Mouse (Mus musculus): ENCODE measurements around the gene Map3k13.
"Not testable (repeated sequence)": the region's sequence is repeated elsewhere in the genome, so short reads cannot be mapped to it uniquely, and the experiment has no call there.

Gene Map3k13

DNA sequence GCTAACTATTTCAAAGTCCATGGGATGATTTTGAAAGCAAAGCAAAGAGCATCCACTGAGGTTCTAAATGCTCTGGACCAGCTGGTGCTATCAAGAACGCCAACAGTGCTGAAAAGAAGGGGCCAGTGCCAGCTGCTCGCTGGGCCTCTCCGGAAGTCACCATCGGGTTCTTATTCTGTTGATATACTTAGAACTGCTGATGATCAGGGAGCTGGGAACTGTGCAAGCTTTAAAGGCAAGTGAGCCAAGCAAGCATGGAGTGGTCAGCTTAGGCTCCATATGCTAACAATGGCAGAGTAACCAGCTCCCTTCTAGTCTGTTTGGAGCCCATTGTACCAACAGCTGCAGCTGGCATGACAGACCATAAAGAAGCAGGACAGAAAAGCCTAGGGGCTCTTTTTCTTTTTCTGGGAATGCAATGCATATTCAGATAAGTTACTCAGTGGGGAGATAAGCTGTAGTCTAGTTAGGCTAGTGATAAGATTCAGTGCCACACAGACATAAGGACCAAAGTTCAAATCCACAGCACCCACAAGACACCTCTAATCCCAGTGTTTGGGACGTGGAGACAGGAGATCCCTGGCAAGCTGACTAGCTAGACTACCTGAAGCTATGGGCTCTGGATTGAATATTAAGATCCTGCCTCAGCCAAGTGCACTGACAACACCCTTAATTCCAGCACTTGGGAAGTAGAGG lies 60.6 kb downstream of the Map3k13 start:
- no peak for DNase-seq

DNA sequence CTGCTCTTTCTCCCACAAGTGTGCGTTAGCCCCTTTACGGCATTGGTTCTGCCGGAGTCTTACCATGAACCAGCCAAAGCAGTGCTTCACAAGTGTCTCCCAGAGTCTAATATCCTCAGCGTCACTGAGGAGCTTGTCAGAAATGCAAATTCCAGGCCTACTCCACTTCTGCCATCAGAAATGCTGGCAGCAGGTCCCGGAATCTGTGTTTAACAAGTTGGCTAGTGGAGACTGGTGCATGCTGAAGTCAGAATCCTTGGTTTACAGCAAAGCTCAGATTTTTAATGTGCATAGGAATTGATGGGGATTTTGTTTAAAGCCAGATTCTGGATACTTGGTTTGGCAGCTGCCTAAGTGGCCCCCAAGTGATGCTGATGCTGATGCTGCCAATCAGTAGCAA lies 62.0 kb downstream of the Map3k13 start:
- no peak for DNase-seq

DNA sequence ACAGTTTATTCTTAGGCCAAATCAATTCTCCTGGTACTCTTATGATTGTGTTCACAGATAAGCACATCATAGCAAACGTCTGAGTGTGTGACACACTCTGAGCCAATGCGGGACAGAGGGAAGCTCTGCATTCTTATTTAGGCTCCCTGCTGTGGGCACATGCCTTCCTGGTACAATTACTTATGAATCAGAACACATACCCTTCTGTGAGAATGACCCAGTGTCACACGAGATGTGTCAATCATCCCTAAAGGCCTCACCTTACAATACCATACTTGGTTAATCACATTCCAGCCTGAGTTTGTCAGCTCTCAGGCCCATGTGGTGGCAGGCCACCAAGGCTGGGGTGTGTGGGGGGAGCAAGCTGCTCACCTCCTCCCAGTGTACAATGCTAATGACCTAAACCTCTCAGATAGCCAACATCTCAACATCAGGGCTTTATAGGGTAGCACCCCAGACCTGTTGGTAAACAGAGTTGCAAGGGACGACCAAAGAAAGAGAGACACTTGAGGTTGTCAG lies 63.0 kb downstream of the Map3k13 start:
- no peak for DNase-seq

DNA sequence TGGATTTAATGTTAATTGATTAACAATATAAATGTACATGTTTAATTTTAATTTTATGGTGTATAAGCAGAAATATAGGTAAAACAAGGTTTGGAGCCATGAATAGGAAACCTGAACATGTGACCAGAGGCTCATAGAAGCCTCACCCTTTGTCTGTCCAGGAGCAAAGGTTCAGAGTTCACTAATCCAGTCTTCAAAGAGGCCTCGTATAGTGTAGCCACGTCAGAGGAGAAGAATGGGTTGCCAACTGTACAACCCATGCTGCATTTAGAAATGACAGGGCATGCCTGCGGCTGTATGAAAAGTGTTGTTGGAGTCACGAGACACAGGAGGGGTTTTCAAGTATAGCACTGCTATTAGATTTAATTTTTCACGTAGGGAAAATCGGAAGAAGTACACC lies 64.0 kb downstream of the Map3k13 start:
- no peak for DNase-seq

DNA sequence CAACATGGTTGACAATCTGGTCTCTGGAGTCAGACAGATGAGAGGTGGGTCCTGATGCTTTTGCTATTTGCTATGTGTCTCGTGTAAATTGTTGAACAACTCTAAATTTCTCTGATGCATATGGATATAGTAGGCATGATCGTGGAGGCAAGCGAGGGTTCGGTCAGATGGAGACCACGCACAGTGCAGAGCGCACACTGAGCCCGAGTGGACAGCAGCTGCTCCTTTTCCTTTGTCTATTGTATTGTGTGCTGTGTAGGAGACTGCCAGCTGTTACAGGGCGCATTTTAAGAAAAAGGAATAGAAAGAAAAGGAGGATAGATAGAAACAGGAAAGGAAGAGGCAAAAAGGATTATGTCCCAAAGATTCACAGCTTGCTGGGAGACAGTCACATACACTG lies 64.7 kb downstream of the Map3k13 start:
- no peak for DNase-seq

DNA sequence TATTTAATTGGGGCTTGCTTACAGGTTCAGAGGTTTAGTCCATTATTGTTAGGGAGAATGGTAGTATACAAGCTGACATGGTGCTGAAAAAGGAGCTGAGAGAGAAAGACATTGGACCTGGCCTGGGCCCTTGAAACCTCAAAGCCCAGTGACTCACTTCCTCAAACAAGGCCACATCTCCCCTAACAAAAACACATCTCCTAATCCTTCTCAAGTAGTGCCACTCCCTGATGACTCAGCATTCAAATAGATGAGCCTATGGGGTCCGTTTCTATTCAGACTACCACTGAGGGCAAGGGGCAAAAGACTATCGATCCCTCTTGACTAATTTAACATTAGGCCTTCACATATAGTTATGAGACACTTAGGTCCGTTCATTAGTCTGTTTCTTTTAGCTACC lies 68.3 kb downstream of the Map3k13 start:
- DNase-seq: no peak

DNA sequence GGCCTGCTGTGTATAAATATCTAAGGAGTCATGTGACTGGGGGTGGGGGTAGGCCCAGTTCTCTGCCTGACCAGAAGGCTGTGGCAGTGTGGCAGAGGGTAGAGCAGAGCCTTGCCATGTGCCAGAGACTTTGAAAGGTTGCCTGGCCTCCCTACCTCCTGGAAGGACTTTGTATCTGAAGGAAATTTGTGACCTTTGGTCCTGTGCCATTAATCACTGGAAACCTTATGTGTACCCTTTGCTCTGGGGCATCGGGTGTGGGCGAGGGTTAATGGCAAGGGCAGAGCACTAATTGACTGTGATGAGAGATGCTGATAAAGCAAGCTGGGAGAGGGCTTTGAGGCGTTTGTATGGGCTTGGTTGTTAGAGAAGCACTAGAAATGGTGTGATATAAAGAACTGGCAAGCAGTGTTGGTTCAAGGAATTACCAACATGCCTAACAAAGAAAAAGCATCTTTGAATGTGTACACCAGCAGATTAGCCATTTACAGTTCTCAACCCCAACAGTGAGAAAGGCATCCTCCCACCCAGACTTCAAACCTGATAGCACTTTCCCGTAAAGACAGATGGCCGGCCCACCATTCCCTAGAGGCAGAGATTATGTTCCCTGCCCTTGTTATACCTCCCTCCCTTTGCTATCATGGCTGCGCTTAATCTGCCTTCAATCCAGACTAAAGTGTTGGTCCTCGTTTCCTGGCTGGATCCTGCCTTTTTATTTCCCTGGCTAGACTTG lies 71.3 kb downstream of the Map3k13 start:
- DNase-seq: peak; percentile 70 to 90

DNA sequence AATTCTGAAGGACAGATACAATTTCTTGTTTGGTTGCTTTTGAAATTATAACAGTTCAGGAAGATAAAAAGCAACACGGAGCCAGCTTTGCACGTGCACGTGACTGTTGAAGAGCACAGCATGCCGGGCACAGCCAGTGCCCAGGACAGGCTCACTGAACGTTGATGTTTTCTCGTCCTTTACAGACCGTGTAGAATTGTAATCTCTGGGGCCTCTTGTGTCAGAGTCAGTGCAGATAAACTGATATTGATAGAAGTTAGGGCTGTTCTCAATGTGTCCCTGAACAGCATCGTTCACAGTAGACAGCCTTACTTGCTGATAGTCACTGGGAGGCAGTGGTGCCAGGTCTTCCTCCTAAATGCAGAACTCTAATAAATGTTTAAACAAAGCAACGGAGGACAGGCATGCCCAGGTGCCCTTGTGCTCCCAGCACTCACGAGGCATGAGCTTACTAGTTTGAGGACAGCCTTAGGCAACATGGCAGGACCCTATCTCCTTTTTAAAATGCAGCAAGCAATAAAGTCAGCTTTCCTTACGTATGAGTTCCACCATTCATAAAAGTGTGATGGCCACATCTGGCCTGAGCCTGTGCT lies 71.9 kb downstream of the Map3k13 start:
- DNase-seq: peak; percentile 26 to 71

DNA sequence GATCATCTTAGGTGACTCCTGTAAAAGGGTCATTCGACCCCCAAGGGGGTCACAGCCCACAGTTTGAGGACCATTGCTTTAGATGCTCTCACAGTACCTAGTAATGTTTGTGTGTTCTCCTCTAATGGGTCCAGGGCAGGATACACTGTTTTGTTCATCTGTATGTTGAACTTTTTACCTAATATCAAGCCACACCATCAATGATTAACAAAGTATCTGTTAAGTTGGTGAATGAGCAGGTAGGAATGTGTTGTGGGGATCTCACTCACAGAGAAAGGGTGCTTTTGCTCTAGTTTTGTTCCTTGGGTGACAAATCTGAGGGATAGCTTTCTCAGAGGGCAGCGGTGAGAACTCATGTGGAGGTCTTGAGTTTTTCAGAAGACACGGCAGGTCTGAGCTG lies 73.6 kb downstream of the Map3k13 start:
- no peak for DNase-seq

DNA sequence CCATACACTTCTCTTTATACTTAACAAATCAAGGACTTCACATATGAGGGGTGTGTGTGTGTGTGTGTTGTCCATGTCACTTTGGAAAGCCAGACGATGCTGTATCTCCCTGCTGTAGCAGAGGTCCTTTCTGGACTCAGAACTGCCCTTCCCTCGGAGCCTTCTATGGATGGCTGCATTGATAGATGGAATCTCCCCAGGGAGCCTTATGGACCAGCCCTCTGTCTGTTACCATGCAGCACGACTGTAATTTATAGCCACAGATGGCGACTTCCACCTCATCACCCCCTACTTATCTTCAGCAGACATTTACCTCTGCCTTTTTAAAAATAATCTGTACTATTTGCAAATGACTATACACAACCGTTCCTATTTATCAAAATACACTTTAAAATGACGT lies 74.5 kb downstream of the Map3k13 start:
- DNase-seq: no peak

DNA sequence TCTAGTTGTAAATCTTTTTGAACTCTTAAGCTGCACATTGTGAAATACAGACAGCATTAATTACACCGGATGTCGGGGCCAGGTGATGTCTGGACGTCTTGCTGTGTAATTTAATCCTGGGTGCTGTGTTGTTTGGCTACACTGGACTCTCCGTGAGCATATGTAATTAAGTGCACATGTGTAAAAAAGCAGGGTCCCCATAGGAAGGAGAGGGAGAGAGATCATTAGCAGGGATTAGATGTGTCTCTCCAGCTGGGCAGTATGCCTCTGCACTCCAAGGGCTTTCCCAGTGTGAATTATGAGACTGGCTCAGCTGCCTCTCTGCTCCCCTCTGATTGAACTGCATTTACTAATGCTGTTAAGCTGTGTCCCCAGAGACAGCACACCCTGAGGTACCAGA lies 75.7 kb downstream of the Map3k13 start:
- DNase-seq: no peak

DNA sequence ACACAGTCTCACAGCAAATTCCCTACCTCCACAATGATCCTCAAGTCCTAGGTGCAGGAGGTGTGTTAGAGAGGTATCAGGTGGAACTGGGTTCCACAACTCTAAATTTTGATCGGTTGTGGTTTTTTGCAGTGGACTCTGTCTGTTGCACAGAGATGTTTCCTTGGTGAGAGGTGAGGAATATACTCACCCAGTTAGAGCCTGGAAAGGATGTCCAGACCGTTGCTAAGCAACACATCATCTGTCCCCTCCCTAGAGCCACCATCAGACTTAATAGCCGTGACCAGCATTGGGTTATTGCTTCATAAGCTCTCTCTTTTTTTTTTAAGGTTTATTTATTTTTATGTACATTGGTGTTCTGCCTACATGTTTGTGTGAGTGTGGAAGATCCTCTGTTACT lies 83.6 kb downstream of the Map3k13 start:
- DNase-seq: no peak

DNA sequence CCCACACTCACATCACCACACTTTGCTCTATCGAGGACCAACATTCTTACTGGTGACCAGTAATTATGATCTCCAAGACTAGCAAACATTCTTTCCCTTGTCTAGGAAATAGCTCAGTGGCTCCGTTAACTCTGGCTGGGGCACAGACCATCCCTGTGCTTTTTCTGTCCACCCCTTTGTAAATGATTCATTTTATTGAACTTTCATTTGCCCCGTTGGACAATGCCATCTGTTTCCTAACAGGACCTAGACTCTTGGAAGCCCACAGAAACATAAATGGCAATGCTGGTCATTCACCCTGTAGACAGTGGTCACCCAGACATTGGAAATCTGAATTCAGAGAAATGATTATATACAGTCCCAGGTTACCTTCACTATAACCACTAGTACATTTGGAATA lies 84.7 kb downstream of the Map3k13 start:
- DNase-seq: no peak

DNA sequence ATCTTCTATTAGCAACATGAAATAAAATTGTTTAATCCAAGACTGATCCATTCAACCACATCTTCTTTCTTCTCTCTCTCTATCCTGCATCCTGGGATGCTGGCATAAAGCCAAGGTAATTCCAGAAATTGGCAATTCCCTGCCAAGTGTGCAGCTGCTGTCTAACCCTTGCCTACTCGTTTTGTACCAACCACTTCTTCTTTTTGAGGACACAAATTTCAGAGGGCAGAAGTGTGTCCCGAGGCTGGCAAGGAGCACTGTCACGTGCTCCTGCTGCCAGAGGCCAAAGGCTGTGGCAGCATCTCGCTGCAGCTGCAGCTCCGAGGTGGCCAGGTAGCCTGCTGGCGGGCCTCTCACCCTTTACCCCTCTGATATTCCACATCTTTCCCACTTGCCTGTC lies 87.0 kb downstream of the Map3k13 start:
- peak; percentile 47 to 81 for DNase-seq

DNA sequence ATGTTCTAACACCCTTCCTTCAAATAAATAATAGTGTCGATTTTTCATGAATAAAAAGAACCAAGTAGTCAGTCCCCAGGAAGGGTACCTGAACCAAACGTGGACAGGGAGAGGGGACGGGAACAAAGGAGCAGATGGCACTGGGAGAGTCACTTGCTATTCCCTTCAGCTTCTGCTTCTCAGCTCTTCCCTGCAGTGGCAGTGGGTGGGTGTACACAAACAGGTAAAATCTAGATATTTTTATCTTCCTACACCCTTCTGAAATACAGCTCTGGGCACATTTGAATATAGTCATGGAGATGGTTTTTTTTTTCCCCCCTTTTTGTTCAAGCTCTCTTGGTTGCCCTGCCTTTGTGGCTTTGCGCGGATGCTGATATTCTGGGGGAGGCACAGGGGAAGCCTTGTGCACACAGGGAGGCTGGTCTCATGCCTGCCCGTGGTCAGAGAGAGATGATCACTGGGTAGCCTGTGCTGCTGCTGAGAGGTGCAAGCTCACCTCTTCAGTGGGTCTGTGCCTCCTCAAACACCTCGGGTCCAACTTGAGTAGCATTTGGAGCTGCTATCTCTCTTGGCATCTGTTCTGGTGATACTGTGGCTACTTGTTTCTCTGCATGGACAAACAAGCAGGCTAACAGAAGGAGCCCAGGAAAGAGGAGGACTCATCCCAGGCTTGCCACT lies 87.6 kb downstream of the Map3k13 start:
- no peak for DNase-seq

DNA sequence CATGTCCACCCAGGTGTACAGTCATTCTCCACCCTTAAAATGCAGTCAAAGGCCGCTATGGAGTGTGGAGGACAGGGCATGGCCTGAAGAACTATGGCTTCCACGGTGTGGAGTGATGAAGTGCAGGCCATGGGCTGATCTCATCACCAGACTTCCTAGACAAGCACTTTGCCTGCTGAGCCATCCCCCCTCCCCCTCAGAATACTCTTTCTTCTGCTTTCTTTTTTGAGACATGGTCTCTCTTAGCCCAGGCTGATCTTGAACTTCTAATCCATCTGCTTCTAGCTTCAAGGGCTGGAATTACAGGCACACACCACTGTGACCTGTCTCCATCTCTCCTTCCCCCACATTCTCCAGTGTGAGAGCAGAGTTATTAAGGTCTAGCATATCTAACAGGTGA lies 93.5 kb downstream of the Map3k13 start:
- DNase-seq: no peak

DNA sequence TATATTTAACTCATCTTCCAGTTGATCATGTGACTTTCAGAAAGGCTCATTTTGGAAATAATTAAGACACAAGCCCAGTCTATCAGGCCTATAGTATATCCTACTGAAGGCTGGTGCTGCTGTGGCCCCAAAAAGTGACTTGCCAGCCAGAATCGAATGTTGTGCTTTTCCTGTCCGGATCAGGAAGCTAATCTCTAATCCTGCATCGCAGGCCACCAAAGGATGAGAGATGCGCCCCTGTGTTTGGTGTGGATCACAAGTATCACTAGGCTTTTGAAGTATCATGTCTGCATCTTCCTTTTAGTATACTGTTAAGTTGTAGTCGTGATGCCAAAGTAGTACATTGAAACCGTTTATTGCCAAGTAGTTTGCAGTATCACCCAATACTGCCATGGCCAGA lies 99.7 kb downstream of the Map3k13 start:
- DNase-seq: no peak

DNA sequence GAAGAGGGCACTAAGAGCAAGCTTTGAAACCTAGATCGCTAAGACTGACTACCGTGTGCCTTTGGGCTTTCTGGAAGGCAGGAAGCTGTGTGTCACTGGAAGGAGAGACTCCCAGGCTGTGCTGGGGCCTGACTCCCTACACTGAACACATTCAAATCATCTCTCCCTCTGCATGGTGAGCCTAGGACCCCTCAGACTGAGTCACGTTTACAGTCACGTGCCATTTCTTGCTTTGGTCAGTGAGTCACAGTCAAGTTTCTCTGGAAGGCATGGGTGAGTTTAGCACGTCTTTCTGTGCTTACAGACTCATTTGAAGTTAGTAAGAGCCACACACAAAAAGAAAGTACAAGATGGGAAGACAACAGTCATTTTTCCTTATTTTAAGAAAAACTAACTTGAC lies 107.1 kb downstream of the Map3k13 start:
- no peak for DNase-seq

DNA sequence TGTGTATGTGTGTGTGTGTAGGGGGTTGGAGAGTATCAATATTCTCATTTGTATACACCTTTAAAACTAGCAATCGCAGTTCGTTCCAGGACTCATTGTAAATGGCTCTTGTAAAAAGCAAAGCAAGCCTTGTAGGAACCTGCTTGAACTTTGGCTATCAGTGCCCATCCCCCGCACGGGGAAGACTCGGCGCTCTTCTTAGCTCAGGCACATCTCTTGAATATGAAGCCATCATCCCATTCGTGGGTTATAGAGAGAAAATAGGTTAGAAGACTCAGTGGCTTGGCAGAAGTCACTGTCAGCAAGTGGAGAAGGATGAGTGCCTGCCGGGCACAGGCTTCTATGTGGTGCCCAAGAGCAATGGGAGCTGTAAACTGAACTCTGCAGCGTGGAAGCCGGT lies 110.5 kb downstream of the Map3k13 start:
- DNase-seq: no peak

DNA sequence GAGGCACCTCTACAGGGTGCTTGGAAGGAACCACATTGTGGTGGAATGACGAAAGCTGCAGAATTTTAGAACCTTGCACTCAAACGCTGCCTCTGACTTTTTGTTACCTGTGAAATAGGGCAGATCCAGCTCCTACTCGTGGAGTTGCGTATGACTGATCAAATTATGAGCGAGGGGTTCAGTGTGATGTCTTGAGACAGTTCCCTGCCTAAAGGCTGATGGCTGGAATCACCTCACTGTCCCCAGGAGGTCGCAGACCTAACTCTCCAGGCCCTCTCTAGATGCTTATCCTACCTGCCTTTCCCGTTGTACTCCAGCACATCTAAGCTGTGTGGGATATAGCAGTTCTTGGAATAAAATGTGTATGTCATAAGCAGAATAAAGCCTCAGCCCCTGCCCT lies 111.8 kb downstream of the Map3k13 start:
- DNase-seq: no peak

DNA sequence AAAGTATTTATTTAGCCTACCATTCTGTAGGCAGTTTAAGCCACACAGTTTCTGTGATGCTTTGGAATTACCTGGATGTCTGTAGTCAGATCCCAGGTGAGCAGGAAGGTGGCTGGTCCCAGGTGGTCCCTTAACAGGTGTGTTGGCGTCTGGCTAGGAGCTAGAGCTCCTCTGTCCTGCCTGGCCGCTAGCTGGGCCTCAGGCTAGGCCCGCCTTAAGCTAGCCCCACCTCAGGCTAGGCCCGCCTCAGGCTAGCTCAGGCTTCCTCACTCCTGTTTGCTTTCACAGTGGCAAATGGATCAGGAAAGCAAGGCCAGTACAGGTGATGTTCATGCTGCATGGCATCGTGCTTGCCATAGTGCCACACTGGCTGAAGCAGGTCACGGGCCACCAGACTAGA lies 112.8 kb downstream of the Map3k13 start:
- DNase-seq: no peak

DNA sequence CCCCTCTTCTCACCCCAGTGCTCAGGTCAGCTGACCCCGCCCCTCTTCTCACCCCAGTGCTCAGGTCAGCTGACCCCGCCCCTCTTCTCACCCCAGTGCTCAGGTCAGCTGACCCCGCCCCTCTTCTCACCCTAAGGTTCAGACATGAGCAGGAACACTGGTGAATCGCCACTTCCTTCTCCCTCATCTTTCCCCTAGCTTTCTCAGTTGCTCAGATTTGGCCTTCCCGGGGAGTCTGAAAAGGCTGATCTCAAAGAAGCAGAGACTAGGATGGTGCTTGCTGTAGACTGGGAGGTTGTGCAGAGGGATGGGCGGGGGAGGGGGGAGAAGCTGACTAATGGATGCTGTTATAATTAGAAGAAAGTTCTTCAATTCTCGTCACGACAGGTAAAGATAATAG lies 114.8 kb downstream of the Map3k13 start:
- DNase-seq: not testable (repeated sequence)

DNA sequence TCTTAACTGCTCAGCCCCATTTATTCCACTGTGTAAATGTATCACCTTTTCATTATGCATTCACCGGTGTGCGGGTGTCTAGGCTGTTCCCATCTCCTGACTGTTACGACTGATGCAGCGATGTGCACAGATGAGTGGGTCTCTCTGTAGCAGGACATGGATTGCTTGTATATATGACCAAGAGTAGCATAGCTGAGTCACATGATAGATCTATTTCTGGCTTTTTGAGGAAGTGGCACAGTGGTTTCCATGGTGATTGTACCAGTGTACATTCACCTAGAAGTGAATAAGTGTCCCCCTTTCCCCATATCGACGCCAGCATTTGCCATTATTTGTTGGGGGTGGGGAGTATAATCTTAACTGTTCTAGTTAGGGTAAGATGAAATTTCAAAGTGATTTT lies 119.2 kb downstream of the Map3k13 start:
- no peak for DNase-seq

DNA sequence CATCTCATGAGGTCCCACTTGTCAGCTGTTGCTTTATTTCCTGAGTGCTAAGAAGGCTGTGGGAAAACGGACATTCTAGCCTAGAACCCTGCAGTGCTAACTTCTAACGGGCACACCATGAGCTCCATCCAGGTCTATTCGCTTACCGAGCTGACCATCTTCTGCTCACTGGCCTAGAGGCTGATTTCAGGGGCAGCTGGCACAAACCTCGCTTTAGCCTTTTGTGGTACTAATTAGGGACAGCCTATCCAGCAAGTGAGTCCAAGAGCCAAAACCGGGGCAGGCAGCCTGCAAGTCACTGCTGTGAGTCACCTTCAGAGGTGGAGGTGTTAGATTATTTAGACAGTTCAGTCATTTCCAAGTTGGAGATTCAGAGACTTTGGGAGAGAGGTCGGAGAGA lies 122.5 kb downstream of the Map3k13 start:
- no peak for DNase-seq

Data from kidney, postnatal 25 days (tissue).